Mouse (Mus musculus) C2C12 (cell line): ENCODE results near the gene Cdc42ep1. TPM values are rescaled to one million over a fixed set of nuclear protein-coding genes. Genes with fewer than 3 reads are reported as not detected.

Experiments
- H3K27me3 ChIP-seq: one replicate; pipeline ENCODE4 v1.6.1; 2011; ENCODE audit not compliant: control insufficient read depth, insufficient read depth, insufficient read length
- H3K36me3 ChIP-seq: one replicate; pipeline ENCODE4 v1.6.1; 2011; ENCODE audit not compliant: control insufficient read depth, insufficient read depth
- H3K4me3 ChIP-seq: one replicate; pipeline ENCODE4 v1.5.1; 2011; ENCODE audit warnings: mild to moderate bottlenecking, control low read depth; ENCODE audit not compliant: poor library complexity, insufficient read depth, severe bottlenecking
- H3K79me2 ChIP-seq: one replicate; pipeline ENCODE4 v1.6.1; 2011; ENCODE audit not compliant: control insufficient read depth, insufficient read depth
- H3K79me3 ChIP-seq: one replicate; pipeline ENCODE4 v1.6.1; 2011; ENCODE audit warnings: low read depth, control low read depth
- H3ac ChIP-seq: one replicate; pipeline ENCODE3; 2011; ENCODE audit warnings: low read depth; ENCODE audit not compliant: control insufficient read depth, insufficient read length
- CEBPB ChIP-seq: IDR thresholded peaks from one replicate; pipeline ENCODE4 v1.6.1; 2011; ENCODE audit warnings: low read depth, mild to moderate bottlenecking, control low read depth, moderate library complexity
- CTCF ChIP-seq: IDR thresholded peaks from one replicate; pipeline ENCODE4 v1.5.1; 2011; ENCODE audit not compliant: control insufficient read depth, insufficient read depth, insufficient read length
- FOSL1 ChIP-seq: IDR thresholded peaks from one replicate; pipeline ENCODE4 v1.8.0; 2011; ENCODE audit warnings: mild to moderate bottlenecking, low read length; ENCODE audit not compliant: poor library complexity, insufficient read depth, severe bottlenecking
- MAX ChIP-seq: IDR thresholded peaks from one replicate; pipeline ENCODE4 v1.6.1; 2011; ENCODE audit warnings: mild to moderate bottlenecking, control low read depth
- MYOD1 ChIP-seq: IDR thresholded peaks from one replicate; pipeline ENCODE4 v1.6.1; 2011; ENCODE audit warnings: low read depth; ENCODE audit not compliant: control insufficient read depth, insufficient read length
- MYOG ChIP-seq: IDR thresholded peaks from one replicate; pipeline ENCODE4 v1.6.1; 2011; ENCODE audit not compliant: control insufficient read depth, insufficient read length; ENCODE audit errors: extremely low read depth
- USF1 ChIP-seq: IDR thresholded peaks from one replicate; pipeline ENCODE4 v1.6.1; 2011; ENCODE audit warnings: low read depth, mild to moderate bottlenecking, control low read depth, moderate library complexity
- long read RNA-seq, 2 experiments: library from polyadenylated mRNA; unstranded; transcript quantifications; one replicate each; pipeline ENCODE4 v2.0.0; 2019 to 2020
- polyA plus RNA-seq: library from polyadenylated mRNA; unstranded; fragments of >200 nt; fragmentation: generic; extraction: Trizol; gene quantifications from one replicate; pipeline ENCODE4 v1.2.1, GENCODE M21; 2012; ENCODE audit warnings: missing spikeins

Gene Cdc42ep1
- 55.2 TPM for polyA plus RNA-seq
- long read RNA-seq, experiment 1, transcript Cdc42ep1-201 (3 exons, 2,560 nt), result major isoform, 73 of 100 reads
- long read RNA-seq, experiment 1, partial matches to known transcripts, result 4 of 100 reads
- long read RNA-seq, experiment 1, other reads (novel, unspliced or antisense), result 23 of 100 reads
- long read RNA-seq, experiment 2, transcript Cdc42ep1-201 (3 exons, 2,560 nt), result major isoform, 126 of 128 reads
- long read RNA-seq, experiment 2, partial matches to known transcripts, result 2 of 128 reads
- long read RNA-seq, experiment 2, other reads (novel, unspliced or antisense), result 0 of 128 reads

GRCm38 (mm10) chr15:78842371-78843163, at the start of gene Cdc42ep1:
Gene Cdc42ep1, plus strand, starts transcription at chr15:78842624.
- Histone ChIP-seq H3K27me3 (no peaks in the 10 kb centered on the region), H3ac (peak within 1 kb of the TSS; percentile 89), H3K79me2 (peaks cover 50% of the 10 kb centered on the region), H3K79me3 (peaks cover 43% of the 10 kb centered on the region), H3K36me3 (peaks cover 21% of the 10 kb centered on the region), H3K4me3 (peak within 1 kb of the TSS; percentile 60)
- no peak for TF ChIP-seq CEBPB
- TF ChIP-seq MAX, result peak; percentile 41
- TF ChIP-seq MYOG, result no peak

GRCm38 (mm10) chr15:78796196-78797059, 46.0 kb upstream of the Cdc42ep1 start:
- no peaks in the 10 kb centered on the region for H3K79me3 ChIP-seq
- TF ChIP-seq MYOD1, result peak; percentile 90
- TF ChIP-seq CTCF, result no peak
- peak; percentile 32 for TF ChIP-seq MAX
- H3K4me3 ChIP-seq, result no peak overlapping the region
- H3K79me2 ChIP-seq, result peaks cover 5% of the 10 kb centered on the region
- no peak overlapping the region for H3ac ChIP-seq
- no peaks in the 10 kb centered on the region for H3K36me3 ChIP-seq
- H3K27me3 ChIP-seq, result peaks cover under 1% of the 10 kb centered on the region

DNA sequence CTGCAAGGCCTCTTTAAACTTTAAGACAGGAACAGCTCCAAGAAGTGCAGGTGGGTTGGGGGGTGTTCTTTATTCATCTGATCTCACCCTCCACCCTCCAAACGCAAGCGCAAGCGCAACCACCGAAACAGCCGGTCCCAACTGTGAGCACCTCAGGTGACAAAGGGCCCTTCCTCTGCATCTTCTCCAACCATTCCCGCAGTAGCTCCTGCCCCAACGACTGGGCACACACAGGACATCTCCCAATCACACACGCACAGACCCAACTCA, 45.4 kb upstream of the Cdc42ep1 start:
- no peak overlapping the region for H3K4me3 ChIP-seq
- H3K79me3 ChIP-seq, result no peaks in the 10 kb centered on the region
- TF ChIP-seq MYOD1 (no peak), MYOG (no peak), CEBPB (no peak), MAX (no peak), FOSL1 (no peak), CTCF (no peak), USF1 (no peak)
- H3K27me3 ChIP-seq, result peaks cover 5% of the 10 kb centered on the region
- no peak overlapping the region for H3ac ChIP-seq
- H3K79me2 ChIP-seq, result peaks cover 11% of the 10 kb centered on the region
- no peaks in the 10 kb centered on the region for H3K36me3 ChIP-seq

DNA sequence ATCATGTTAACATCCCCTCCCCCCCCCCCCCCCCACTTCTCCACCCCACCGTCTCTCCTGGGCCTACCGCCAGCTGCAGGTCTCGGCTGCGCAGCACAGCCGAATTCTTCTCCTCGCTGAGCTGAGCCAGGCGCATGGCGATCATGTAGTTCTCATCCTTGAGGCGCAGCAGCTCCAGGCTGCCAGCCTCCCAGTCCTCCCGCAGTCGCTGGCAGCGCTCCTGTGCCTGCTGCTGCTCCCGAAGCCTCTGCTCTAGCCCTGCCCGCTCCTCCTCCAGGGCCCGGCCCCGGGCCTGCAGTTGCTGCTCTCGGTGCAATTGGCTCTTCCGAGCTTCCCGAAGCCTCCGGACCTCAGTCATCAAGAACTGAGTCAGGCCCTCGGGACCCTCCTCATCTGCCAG, 43.4 kb upstream of the Cdc42ep1 start:
- TF ChIP-seq USF1, result no peak
- TF ChIP-seq CEBPB, result no peak
- TF ChIP-seq FOSL1, result no peak
- no peak for TF ChIP-seq MAX
- no peak for TF ChIP-seq CTCF
- no peak for TF ChIP-seq MYOD1
- TF ChIP-seq MYOG, result no peak
- H3K4me3 ChIP-seq, result no peak overlapping the region
- H3K79me2 ChIP-seq, result peaks cover 11% of the 10 kb centered on the region
- no peaks in the 10 kb centered on the region for H3K79me3 ChIP-seq
- H3ac ChIP-seq, result no peak overlapping the region
- no peaks in the 10 kb centered on the region for H3K36me3 ChIP-seq
- H3K27me3 ChIP-seq, result peaks cover 16% of the 10 kb centered on the region

- peaks cover 16% of the 10 kb centered on the region for H3K27me3 ChIP-seq
- H3K79me3 ChIP-seq, result no peaks in the 10 kb centered on the region
- no peak overlapping the region for H3ac ChIP-seq
- TF ChIP-seq MYOG (no peak), FOSL1 (no peak), USF1 (no peak), MYOD1 (no peak), CEBPB (no peak), MAX (no peak)
- H3K36me3 ChIP-seq, result no peaks in the 10 kb centered on the region
- H3K79me2 ChIP-seq, result peaks cover 6% of the 10 kb centered on the region
- no peak overlapping the region for H3K4me3 ChIP-seq
Measured at GRCm38 (mm10) chr15:78801571-78801970, 40.9 kb upstream of the Cdc42ep1 start.
